Mouse (Mus musculus): ENCODE results near the gene Cdon. TPM values are rescaled to one million over a fixed set of nuclear protein-coding genes. Genes with fewer than 3 reads are reported as not detected.

Cdon gene
- polyA plus RNA-seq, 1 experiment = 49.9 TPM

- Histone ChIP-seq H3K79me2 (ENCODE audit: control insufficient read depth, insufficient read depth) (no peaks in the 10 kb centered on the region), H3K27me3 (ENCODE audit: control insufficient read depth, insufficient read depth, insufficient read length) (no peaks in the 10 kb centered on the region), H3K4me2 (ENCODE audit: low read depth) (no peak overlapping the region), H3K4me3 (no peak overlapping the region), H3ac (ENCODE audit: control insufficient read depth, insufficient read length) (no peak overlapping the region), H3K36me3 (ENCODE audit: control insufficient read depth, insufficient read depth) (no peaks in the 10 kb centered on the region)
- no peak for TF ChIP-seq SRF (IDR thresholded peaks at IDR 0.05; ENCODE audit: control insufficient read depth, insufficient read length, low read depth)
- TF ChIP-seq POLR2AphosphoS2 (IDR thresholded peaks at IDR 0.05; ENCODE audit: insufficient read length, low read depth) = no peak
- no peak for TF ChIP-seq POLR2A (IDR thresholded peaks at IDR 0.05; ENCODE audit: insufficient read length, low read depth)
- TF ChIP-seq CEBPB (IDR thresholded peaks at IDR 0.05; ENCODE audit: insufficient read depth, poor library complexity, severe bottlenecking) = no peak
- no peak for TF ChIP-seq REST (IDR thresholded peaks at IDR 0.05; ENCODE audit: insufficient read depth, insufficient read length)
- TF ChIP-seq MYOD1 (IDR thresholded peaks at IDR 0.05; ENCODE audit: control insufficient read depth in 1 of 3, insufficient read length in 2 of 3, low read depth in 2 of 3) = no peak
- no peak for TF ChIP-seq E2F4 (IDR thresholded peaks at IDR 0.05; ENCODE audit: insufficient read depth)
- no peak for TF ChIP-seq TCF3 (IDR thresholded peaks at IDR 0.05; ENCODE audit: insufficient read length, low read depth)
- no peak for TF ChIP-seq MAX (IDR thresholded peaks at IDR 0.05; ENCODE audit: low read depth)
- TF ChIP-seq TCF12 (IDR thresholded peaks at IDR 0.05; ENCODE audit: insufficient read depth, poor library complexity, severe bottlenecking) = no peak
- TF ChIP-seq USF1 (IDR thresholded peaks at IDR 0.05; ENCODE audit: low read depth) = no peak
- no peak for TF ChIP-seq MYOG (IDR thresholded peaks at IDR 0.05; ENCODE audit: control insufficient read depth in 1 of 3, insufficient read depth in 1 of 3, insufficient read length in 2 of 3, low read depth in 2 of 3)
Measured at GRCm38 (mm10) chr9:35520631-35521348, 99.9 kb downstream of the Cdon start.

- Histone ChIP-seq H3K27me3 (ENCODE audit: control insufficient read depth, insufficient read depth, insufficient read length) (no peaks in the 10 kb centered on the region), H3K36me3 (ENCODE audit: control insufficient read depth, insufficient read depth) (no peaks in the 10 kb centered on the region), H3K79me2 (ENCODE audit: control insufficient read depth, insufficient read depth) (no peaks in the 10 kb centered on the region), H3ac (ENCODE audit: control insufficient read depth, insufficient read length) (no peak overlapping the region), H3K4me3 (no peak overlapping the region), H3K4me2 (ENCODE audit: low read depth) (no peak overlapping the region)
- no peak for TF ChIP-seq MAX (IDR thresholded peaks at IDR 0.05; ENCODE audit: low read depth)
Measured at GRCm38 (mm10) chr9:35522241-35522640, 101.3 kb downstream of the Cdon start.

GRCm38 (mm10) chr9:35522821-35523515 is 102.0 kb downstream of the Cdon start:
- Histone ChIP-seq H3K4me3 (no peak overlapping the region), H3ac (ENCODE audit: control insufficient read depth, insufficient read length) (no peak overlapping the region), H3K36me3 (ENCODE audit: control insufficient read depth, insufficient read depth) (no peaks in the 10 kb centered on the region), H3K79me2 (ENCODE audit: control insufficient read depth, insufficient read depth) (no peaks in the 10 kb centered on the region), H3K4me2 (ENCODE audit: low read depth) (no peak overlapping the region), H3K27me3 (ENCODE audit: control insufficient read depth, insufficient read depth, insufficient read length) (no peaks in the 10 kb centered on the region)
- TF ChIP-seq SRF (IDR thresholded peaks at IDR 0.05; ENCODE audit: control insufficient read depth, insufficient read length, low read depth) (no peak), MAX (IDR thresholded peaks at IDR 0.05; ENCODE audit: low read depth) (no peak), POLR2AphosphoS2 (IDR thresholded peaks at IDR 0.05; ENCODE audit: insufficient read length, low read depth) (no peak), E2F4 (IDR thresholded peaks at IDR 0.05; ENCODE audit: insufficient read depth) (no peak), MYOD1 (IDR thresholded peaks at IDR 0.05; ENCODE audit: control insufficient read depth in 1 of 3, insufficient read length in 2 of 3, low read depth in 2 of 3) (no peak), REST (IDR thresholded peaks at IDR 0.05; ENCODE audit: insufficient read depth, insufficient read length) (no peak), USF1 (IDR thresholded peaks at IDR 0.05; ENCODE audit: low read depth) (no peak), POLR2A (IDR thresholded peaks at IDR 0.05; ENCODE audit: insufficient read length, low read depth) (no peak), TCF3 (IDR thresholded peaks at IDR 0.05; ENCODE audit: insufficient read length, low read depth) (no peak), TCF12 (IDR thresholded peaks at IDR 0.05; ENCODE audit: insufficient read depth, poor library complexity, severe bottlenecking) (no peak), MYOG (IDR thresholded peaks at IDR 0.05; ENCODE audit: control insufficient read depth in 1 of 3, insufficient read depth in 1 of 3, insufficient read length in 2 of 3, low read depth in 2 of 3) (no peak)

- H3ac ChIP-seq (ENCODE audit: control insufficient read depth, insufficient read length) = no peak overlapping the region
- H3K36me3 ChIP-seq (ENCODE audit: control insufficient read depth, insufficient read depth) = no peaks in the 10 kb centered on the region
- H3K4me2 ChIP-seq (ENCODE audit: low read depth) = no peak overlapping the region
- no peaks in the 10 kb centered on the region for H3K27me3 ChIP-seq (ENCODE audit: control insufficient read depth, insufficient read depth, insufficient read length)
- no peak overlapping the region for H3K4me3 ChIP-seq
- no peaks in the 10 kb centered on the region for H3K79me2 ChIP-seq (ENCODE audit: control insufficient read depth, insufficient read depth)
- TF ChIP-seq MYOG (IDR thresholded peaks at IDR 0.05; ENCODE audit: control insufficient read depth in 1 of 3, insufficient read depth in 1 of 3, insufficient read length in 2 of 3, low read depth in 2 of 3) = no peak
- no peak for TF ChIP-seq REST (IDR thresholded peaks at IDR 0.05; ENCODE audit: insufficient read depth, insufficient read length)
- no peak for TF ChIP-seq USF1 (IDR thresholded peaks at IDR 0.05; ENCODE audit: low read depth)
- TF ChIP-seq TCF12 (IDR thresholded peaks at IDR 0.05; ENCODE audit: insufficient read depth, poor library complexity, severe bottlenecking) = no peak
- no peak for TF ChIP-seq SRF (IDR thresholded peaks at IDR 0.05; ENCODE audit: control insufficient read depth, insufficient read length, low read depth)
Measured at GRCm38 (mm10) chr9:35523541-35523940, 102.6 kb downstream of the Cdon start.

GRCm38 (mm10) chr9:35523941-35524411 is 103.0 kb downstream of the Cdon start:
- Histone ChIP-seq H3K36me3 (ENCODE audit: control insufficient read depth, insufficient read depth) (no peaks in the 10 kb centered on the region), H3K4me3 (no peak overlapping the region), H3K4me2 (ENCODE audit: low read depth) (no peak overlapping the region), H3K27me3 (ENCODE audit: control insufficient read depth, insufficient read depth, insufficient read length) (no peaks in the 10 kb centered on the region), H3K79me2 (ENCODE audit: control insufficient read depth, insufficient read depth) (no peaks in the 10 kb centered on the region), H3ac (ENCODE audit: control insufficient read depth, insufficient read length) (no peak overlapping the region)
- TF ChIP-seq REST (IDR thresholded peaks at IDR 0.05; ENCODE audit: insufficient read depth, insufficient read length) (no peak), USF1 (IDR thresholded peaks at IDR 0.05; ENCODE audit: low read depth) (no peak), POLR2A (IDR thresholded peaks at IDR 0.05; ENCODE audit: insufficient read length, low read depth) (no peak), MAX (IDR thresholded peaks at IDR 0.05; ENCODE audit: low read depth) (no peak), TCF12 (IDR thresholded peaks at IDR 0.05; ENCODE audit: insufficient read depth, poor library complexity, severe bottlenecking) (no peak), MYOD1 (IDR thresholded peaks at IDR 0.05; ENCODE audit: control insufficient read depth in 1 of 3, insufficient read length in 2 of 3, low read depth in 2 of 3) (no peak), CEBPB (IDR thresholded peaks at IDR 0.05; ENCODE audit: insufficient read depth, poor library complexity, severe bottlenecking) (no peak), MYOG (IDR thresholded peaks at IDR 0.05; ENCODE audit: control insufficient read depth in 1 of 3, insufficient read depth in 1 of 3, insufficient read length in 2 of 3, low read depth in 2 of 3) (no peak), TCF3 (IDR thresholded peaks at IDR 0.05; ENCODE audit: insufficient read length, low read depth) (no peak)
